Mouse (Mus musculus): Measurements from ENCODE around the gene Mdc1.

Mdc1 gene

GRCm38 (mm10) chr17:35848112-35848511 lies 6.8 kb downstream of the Mdc1 start:
- DNase-seq (ENCODE audit: low spot score in 2 of 2): no peak

- no peak for DNase-seq (ENCODE audit: low spot score in 2 of 2)
Measured at GRCm38 (mm10) chr17:35850974-35851373, 9.7 kb downstream of the Mdc1 start.

DNA sequence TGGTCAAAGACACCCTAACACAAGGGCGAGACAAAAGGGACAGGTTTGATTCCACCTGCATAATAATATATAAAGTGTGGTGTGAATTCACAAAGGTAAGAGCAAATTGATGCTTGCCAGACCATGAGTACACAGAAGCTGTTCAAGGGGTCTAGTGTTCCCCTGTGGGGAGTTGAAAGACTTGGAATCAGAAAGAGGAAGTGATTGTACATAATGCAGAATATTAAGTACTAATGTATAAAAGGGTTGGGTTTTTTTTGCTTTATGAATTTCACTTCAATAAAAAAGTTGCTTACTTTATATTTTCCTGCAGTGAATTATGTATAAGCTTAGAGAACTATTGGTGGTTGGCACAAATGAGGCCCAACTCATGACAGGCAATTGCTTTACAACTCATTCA lies 18.1 kb downstream of the Mdc1 start:
- no peak for DNase-seq (ENCODE audit: low spot score in 2 of 2)

DNA sequence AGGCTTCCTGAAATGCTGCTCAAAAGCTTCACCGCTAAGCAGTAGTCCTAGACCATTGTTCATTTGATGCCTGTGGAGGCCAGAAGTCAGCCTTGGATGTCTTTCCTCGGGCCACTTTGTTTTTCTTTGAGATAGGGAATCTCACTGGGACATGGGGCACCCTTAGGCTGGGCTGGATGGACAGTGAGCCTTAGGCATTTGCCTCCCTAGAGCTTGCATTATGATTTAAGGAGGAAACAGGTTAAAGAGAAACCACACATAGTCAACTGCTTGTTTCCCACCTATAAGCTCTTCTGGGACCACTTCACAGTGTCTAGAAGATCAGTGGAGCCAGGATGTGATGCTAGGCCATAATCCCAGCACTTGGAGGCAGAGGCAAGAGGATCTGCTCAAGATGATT lies 18.5 kb downstream of the Mdc1 start:
- DNase-seq (ENCODE audit: low spot score in 2 of 2): no peak

- DNase-seq (ENCODE audit: low spot score in 2 of 2): no peak
Measured at GRCm38 (mm10) chr17:35860831-35861197, 19.5 kb downstream of the Mdc1 start.

DNA sequence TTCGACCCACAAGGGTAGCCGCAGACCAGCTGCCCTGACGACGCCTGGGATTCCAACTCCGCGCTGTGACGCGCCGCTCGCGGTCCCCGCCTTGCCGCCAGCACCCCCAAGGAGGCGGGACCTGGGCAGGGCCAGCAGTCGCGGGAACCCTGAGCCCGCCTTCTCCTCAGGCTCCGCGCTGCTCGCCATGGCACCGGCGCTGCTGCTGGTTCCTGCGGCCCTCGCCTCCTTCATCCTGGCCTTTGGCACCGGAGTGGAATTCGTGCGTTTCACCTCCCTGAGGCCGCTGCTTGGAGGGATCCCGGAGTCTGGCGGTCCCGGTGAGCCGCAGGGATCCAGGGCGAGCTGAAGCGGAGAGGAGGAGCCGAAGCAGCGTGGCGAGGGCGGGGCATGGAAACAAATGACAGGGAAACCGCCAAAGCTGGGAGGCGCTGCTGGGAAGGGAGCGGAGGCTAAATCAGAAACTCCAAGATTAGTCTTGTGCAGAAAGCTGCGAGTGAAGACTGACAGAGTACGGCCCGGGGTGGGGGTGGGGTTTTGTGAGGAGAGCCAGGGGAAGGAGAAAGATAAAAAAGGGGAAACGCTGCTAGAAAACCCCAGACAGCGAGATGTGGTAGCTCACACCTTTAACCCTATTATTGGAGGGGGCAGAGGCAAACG lies 20.0 kb downstream of the Mdc1 start, which contains the start of gene Nrm:
Gene Nrm, plus strand, starts transcription at position 121 of the 660 bp plus-strand sequence.
- peak; percentile 71 to 75 for DNase-seq (ENCODE audit: low spot score in 2 of 2)

GRCm38 (mm10) chr17:35864832-35865353 lies 23.6 kb downstream of the Mdc1 start:
- no peak for DNase-seq (ENCODE audit: low spot score in 2 of 2)

DNA sequence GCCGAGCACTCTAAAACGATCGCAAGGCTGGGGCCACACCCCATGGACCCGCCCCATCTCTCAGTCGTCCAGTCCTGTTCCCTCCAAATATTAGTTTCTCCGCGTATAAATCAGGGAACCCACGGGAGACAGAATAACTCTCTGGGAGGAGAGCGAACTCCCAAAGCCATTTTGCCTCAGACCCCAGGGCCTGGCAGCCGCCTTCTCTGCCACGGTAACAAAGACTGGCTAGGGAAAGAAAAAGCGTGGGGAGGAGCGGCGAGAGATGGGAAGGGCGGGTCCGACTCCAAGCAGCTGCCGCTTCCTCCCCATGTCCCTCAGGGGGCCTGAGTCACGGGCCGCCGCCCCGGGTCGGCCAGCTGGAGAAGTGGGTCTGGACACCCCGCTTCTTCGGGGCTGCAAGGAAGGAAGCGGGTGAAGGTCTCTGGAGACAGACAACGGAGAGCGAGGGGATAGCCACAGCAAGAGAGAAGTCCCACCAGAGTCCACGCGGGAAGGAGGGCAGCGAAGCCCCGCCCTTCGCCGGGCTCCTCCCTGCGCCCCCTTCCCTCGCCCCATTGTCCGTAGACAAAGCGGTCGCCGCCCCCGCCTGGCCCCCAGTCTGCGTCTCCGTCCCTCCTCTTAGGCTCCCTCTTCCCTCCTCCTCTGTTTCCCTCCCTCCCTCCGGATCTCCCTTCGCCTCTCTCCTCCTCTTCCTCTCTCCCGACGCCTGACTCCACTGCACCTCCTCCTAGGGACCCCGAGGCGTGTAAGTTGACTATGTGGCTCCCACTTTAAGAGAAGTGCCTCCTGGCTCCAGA lies 24.4 kb downstream of the Mdc1 start, which contains the start of gene Ppp1r18:
Gene Ppp1r18, plus strand, starts transcription at position 113 of the 800 bp plus-strand sequence.
- peak; percentile 27 to 30 for DNase-seq (ENCODE audit: low spot score in 2 of 2)

GRCm38 (mm10) chr17:35866281-35866831 lies 25.0 kb downstream of the Mdc1 start:
- peak; percentile 27 to 33 for DNase-seq (ENCODE audit: low spot score in 2 of 2)

DNA sequence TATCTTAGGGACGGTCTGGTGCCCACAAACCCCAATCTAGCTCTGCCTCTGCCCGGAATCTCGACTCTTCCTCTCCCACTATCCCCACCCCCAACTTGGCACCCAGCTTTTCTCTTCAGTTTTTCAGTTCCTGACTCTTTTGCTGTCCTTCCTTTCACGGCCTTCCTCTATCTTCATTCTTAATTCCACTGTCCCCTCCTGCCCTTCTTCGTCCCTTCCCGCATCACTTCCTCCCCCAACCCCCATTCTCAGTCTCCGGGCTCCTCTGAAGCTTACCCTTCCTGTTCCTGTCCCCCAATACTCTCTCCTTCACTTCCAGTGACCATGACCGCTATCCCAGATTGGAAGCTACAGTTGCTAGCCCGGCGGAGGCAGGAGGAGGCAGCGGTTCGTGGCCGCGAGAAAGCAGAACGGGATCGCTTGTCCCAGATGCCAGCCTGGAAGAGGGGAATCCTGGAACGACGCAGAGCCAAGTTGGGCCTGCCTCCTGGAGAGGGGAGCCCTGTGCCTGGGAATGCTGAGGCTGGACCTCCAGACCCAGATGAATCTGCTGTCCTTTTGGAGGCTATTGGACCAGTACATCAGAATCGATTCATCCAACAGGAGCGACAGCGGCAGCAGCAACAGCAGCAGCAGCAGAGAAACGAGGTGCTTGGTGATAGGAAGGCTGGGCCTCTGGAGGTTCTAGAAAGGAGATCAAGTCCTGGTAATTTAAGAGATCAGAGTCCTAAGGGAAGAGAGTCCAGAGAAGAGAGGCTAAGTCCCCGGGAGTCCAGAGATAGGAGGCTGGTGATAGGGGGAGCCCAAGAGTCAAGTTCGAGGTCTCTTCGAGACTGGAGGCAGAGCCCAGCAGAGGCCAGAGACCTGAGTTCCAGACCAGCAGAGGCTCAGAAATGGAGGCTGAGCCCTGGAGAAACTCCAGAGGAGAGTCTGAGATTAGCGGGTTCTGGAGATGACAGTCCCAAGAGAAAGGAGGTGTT lies 25.9 kb downstream of the Mdc1 start:
- peak; percentile 38 to 63 for DNase-seq (ENCODE audit: low spot score in 2 of 2)

- peak; percentile 51 to 52 for DNase-seq (ENCODE audit: low spot score in 2 of 2)
Measured at GRCm38 (mm10) chr17:35868165-35868820, 27.0 kb downstream of the Mdc1 start.

- no peak for DNase-seq (ENCODE audit: low spot score in 2 of 2)
Measured at GRCm38 (mm10) chr17:35868961-35869345, 27.6 kb downstream of the Mdc1 start.

DNA sequence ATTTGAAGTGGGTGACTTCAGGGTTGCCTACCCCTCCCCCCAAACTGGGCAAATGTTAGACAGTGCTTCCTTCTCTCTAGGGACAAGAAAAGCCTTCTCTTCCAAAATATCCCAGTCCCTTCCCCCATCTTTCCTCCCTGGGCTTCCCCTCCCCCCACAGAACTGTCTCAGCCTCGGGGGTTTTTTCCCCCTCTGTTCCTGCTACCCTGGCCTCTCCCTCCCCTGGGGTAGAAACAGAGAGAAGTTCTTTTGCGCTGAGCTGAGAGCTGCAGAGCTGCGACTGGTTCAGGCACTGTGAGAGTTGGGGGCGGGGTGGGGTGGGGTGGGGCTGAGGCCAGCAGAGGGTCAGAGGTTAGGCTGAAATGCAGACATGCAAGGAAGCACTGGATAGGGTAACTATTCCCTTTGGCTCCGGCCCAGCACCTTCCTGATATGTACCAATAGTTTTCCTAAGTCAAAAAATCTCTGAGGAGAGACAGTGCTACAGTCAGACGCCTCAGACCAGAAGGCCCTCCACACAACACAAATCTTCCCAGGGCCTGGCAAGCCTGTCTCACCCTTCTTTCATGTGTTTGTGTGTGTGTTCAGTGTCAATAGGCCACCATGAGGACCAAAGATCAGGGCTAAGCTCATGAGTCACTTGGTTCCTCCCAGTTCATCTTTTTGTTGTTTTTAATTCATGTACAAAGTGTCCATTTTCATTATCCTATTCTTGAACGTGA lies 28.2 kb downstream of the Mdc1 start:
- DNase-seq (ENCODE audit: low spot score in 2 of 2): peak; percentile 50 to 54

DNA sequence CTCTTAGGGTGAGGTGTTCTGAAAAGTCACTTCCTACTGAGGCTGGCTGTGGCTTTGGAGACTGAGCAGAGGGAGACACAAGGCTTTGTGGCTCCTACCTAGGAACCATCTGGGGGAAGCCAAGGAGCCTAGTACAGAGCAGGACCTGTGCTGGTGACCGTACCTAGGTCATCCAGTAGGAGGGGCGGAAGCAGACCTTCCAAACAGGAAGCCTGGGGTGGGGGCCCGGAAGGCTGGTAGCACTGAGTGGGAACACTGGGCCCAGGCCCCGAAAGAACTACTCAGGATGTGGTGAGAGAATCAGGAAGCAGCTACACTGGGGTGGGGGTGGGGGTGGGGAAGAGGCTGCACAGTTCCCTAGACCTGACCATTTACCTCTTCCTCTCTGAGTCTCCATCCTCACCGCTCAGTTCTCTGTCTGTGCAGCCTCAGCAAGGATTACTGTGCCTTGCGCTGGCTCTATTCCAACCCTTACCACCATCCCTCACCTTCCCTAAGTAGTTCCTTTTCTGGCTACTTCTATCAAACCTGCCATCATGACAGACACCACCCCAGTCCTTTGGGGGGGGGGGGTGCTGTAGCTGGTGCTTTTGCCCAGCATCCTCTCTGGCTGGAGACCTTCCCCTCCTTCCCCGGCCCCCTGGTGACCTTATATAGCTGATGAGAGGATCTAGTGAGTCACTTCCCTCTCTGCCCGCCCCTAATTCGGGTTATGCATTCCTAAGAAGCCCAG lies 29.0 kb downstream of the Mdc1 start:
- peak; percentile 80 to 85 for DNase-seq (ENCODE audit: low spot score in 2 of 2)

DNA sequence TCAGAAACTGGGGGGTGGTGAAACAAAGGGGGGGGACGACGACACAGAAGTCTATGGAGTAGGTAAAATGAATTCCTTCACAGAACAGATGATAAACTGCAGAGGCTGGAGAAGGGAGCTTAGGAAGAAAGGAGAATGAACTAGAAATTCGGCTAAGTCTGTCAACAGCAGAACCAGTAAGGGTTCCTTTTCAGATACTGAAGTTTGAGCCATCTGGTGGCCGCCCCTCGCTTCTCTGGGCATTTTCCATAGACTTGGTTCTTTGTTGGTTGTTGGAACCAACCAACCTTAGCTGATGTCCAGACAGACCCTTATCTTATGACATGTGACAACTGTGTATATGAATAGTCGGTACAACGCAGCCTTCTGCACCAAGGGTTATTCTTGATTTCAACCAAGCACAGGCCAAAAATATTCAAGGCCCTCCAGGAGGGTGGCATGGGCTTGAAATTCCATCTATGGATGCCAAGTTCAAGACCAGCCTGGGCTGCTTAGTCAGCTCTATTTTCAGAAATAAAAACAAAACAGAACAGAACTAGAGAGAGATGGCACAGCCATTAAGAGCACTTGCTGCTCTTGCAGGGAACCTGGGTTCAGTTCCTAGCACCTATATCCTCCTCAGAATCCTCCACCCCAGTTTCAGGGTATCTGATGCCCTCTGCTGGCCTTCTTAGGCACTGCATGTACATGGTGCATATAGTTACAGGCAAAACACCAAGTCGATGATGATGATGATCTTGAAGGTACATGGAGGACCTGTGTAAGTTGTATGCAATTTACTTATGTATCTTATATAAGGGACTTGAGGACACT lies 29.8 kb downstream of the Mdc1 start:
- peak; percentile 46 to 64 for DNase-seq (ENCODE audit: low spot score in 2 of 2)

DNA sequence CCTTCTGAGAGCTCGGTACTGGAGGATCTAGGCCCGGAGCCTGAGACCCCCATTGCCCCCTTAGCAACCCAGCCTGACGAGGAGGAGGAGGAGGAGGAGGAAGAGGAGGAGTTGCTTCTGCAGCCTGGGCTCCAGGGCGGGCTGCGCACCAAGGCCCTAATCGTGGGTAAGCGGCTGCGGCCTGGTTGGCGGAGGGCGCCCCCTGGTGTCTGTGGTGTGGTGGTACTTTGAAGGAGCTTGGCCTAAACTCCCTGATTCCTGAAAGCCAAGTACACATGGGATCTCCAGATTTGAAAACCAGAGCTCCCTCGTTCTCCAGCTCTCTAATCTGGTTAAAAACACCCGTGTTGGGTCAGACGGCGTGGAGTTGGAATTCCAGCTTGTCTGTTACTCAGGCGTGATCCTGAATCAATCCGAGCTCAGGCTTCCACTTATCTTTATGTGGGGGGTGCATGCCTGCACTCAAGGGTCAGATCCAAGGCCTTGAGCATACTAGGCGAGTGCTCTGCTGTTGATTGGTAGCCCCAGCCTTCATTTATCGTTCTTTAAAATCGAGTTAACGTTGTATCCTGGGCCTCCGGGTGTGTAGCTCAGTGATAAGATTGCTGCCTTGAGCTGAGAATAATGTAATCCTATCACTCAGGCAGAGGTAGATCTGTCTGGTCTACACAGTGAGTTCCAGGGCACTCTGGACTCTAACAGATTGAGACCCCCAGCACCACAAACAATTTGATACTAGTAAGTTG lies 32.6 kb downstream of the Mdc1 start:
- peak; percentile 74 to 93 for DNase-seq (ENCODE audit: low spot score in 2 of 2)

- no peak for DNase-seq (ENCODE audit: low spot score in 2 of 2)
Measured at GRCm38 (mm10) chr17:35874721-35875120, 33.4 kb downstream of the Mdc1 start.

Data from thymus, postnatal 10 days (tissue).